Mouse (Mus musculus): ENCODE results near the gene Mapk1ip1l. TPM values are rescaled to one million over a fixed set of nuclear protein-coding genes. Genes with fewer than 3 reads are reported as not detected.
"Not testable (repeated sequence)": the region's sequence is repeated elsewhere in the genome, so short reads cannot be mapped to it uniquely, and the experiment has no call there.

Mapk1ip1l gene
- polyA plus RNA-seq, 1 experiment from 2014 or later = 136 TPM

DNA sequence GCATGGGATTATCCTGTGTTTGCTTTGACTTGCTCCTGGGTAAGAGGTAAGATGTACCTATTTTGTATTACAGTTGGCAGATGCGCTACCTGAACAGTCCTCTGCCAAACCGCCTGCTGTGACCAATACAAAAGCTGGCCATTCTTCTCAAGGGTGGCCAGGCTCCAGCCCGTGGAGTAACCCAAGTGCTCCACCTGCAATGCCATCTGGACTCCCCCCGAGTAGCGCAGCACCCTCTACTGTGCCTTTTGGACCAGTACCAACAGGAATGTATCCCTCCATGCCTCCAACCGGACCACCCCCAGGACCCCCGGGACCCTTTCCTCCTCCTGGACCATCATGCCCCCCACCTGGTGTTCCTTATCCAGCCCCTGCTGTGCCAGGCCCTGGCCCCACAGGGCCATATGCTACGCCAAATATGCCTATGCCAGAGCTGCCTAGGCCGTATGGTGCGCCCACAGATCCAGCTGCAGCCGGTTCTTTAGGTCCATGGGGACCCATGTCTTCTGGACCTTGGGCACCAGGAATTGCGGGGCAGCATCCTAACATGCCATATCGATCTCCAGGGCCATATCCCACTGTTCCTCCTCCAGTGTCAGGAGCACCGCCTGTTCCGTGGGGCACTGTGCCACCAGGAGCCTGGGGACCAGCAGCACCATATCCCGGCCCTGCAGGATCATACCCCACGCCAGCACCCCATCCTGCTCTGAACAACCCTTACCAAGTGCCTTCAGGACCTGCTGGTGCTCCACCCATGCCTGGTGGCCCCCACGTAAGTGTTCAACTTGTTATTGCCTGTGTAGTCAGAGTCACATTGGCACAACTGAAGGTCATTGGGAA is 12.5 kb downstream of the Mapk1ip1l start:
- Histone ChIP-seq H3K9me3 (replicated peaks) (no peaks in the 10 kb centered on the region), H3K27me3 (ENCODE audit: low read depth, poor library complexity, severe bottlenecking) (no peaks in the 10 kb centered on the region), H3K36me3 (peaks cover 91% of the 10 kb centered on the region), H3K27ac (no peak overlapping the region), H3K4me1 (no peaks in the 10 kb centered on the region), H3K4me3 (no peak overlapping the region)
- no peak for DNase-seq (ENCODE audit: low spot score)
- 96% methylated on average over 18 of the region's 18 CpGs for WGBS

DNA sequence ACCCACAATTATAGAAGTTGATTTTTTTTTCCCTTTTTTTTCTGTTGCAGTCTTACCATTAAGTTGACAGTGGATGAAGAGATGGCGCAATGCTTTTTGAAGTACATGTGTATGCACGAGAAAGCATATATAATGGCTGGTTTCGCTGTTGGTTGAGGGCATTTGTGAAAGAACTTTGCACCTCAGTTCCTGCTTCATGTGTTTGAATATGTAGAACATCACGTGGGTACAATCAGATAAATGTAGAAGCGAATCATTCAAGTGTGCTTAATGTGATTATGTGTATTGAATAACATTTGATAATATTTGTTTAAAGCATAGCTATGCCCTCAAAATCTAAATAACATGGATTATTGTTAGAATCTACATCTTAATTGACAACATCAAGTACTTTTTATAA is 21.3 kb downstream of the Mapk1ip1l start:
- no peaks in the 10 kb centered on the region for H3K27me3 ChIP-seq (ENCODE audit: low read depth, poor library complexity, severe bottlenecking)

DNA sequence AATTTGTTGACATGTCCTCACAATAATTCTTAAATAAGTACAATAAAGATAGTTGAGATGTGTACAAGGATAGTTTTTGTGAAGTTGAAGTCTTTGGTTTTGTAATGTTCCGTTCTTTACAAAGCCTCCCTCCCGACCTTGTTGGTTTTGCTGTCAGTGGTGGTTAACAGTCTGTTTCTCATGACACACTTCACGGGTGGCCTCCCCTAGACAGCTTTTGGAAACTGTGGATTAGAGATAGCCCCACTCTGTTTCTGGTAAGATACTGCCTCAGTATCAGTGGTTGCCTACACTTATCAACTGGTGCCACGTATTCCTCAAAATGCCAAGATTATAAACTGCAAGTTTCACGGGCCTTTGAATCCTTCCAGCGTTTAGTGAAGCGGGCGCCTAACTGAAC is 23.5 kb downstream of the Mapk1ip1l start:
- H3K27me3 ChIP-seq (ENCODE audit: low read depth, poor library complexity, severe bottlenecking); H3K27ac ChIP-seq; DNase-seq (ENCODE audit: low spot score); H3K4me1 ChIP-seq; H3K4me3 ChIP-seq; H3K9me3 ChIP-seq (replicated peaks): not testable (repeated sequence)
- H3K36me3 ChIP-seq = peaks cover 66% of the 10 kb centered on the region
- WGBS = 97% methylated on average over 7 of the region's 8 CpGs

More for the DNA sequence above, 21.3 kb downstream of the Mapk1ip1l start:
- Histone ChIP-seq H3K36me3 (peaks cover 80% of the 10 kb centered on the region), H3K27ac (no peak overlapping the region), H3K4me1 (no peaks in the 10 kb centered on the region), H3K9me3 (replicated peaks) (no peaks in the 10 kb centered on the region), H3K4me3 (no peak overlapping the region)
- 96% methylated on average over 5 of the region's 5 CpGs for WGBS
- no peak for DNase-seq (ENCODE audit: low spot score)

DNA sequence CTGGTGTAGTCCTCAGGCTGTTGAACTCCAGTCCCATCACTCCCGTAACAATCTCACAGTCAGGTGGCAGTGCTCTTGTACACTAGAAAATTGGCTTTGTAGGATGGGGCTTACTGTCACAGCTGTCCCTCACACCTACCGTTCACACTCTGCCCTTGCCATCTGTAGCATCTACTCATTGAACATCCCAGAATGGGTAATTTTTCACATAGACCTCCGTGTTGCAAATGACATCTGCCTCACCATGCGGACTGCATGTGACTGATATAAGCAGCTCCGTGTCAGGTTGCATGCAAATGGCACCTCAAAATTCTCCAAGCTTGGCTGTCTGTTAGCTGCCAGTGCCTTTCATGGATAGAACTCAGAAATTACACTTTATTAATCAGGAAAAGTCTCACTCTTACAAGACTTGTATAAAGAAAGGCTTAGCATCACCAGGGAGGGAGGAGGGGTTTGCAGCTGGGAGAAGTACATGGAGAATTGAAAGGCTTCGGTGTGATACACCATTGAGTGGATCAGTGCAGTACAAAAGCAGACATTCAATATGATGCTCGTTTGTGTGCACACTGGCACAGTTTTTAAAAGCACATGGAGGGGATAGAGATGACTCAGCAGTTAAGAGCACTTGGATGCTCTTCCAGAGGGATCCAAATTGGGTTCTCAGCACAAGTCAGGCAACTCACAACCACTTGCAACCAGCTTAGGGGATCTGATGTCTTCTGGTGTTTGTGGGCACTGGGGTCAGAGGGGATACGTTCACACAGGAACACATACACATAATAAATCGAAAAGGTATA is 28.1 kb downstream of the Mapk1ip1l start:
- Histone ChIP-seq H3K27ac (no peak overlapping the region), H3K36me3 (peaks cover 27% of the 10 kb centered on the region), H3K27me3 (ENCODE audit: low read depth, poor library complexity, severe bottlenecking) (no peaks in the 10 kb centered on the region), H3K4me1 (0 out of 2 replicates have a peak, but pooled peaks cover 3% of the 10 kb centered on the region), H3K4me3 (no peak overlapping the region), H3K9me3 (replicated peaks) (no peaks in the 10 kb centered on the region)
- 91% methylated on average over 9 of the region's 9 CpGs for WGBS
- DNase-seq (ENCODE audit: low spot score) = no peak

DNA sequence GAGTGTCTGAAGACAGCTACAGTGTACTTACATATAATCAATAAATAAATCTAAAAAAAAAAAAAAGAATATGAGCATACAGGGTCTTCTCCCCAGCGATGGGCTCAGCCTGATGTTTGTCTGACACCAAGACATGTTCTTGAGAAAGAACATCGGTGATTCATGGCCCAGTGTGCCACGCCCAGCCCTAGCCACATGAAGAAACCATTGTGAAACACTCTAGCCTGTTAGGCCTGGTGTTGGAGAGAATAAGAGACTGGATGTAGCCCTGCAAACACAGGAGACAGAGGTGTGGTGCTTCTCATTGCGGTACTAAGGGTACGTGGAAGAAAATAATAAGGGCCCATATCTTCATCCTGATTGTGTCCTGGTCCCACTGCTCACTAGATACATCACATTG is 29.3 kb downstream of the Mapk1ip1l start:
- H3K27ac ChIP-seq = no peak overlapping the region
- H3K4me3 ChIP-seq = no peak overlapping the region
- H3K27me3 ChIP-seq (ENCODE audit: low read depth, poor library complexity, severe bottlenecking) = no peaks in the 10 kb centered on the region
- peaks cover 12% of the 10 kb centered on the region for H3K4me1 ChIP-seq
- DNase-seq (ENCODE audit: low spot score) = no peak
- WGBS = 95% methylated on average over 5 of the region's 5 CpGs
- peaks cover 23% of the 10 kb centered on the region for H3K36me3 ChIP-seq
- H3K9me3 ChIP-seq (replicated peaks) = no peaks in the 10 kb centered on the region

DNA sequence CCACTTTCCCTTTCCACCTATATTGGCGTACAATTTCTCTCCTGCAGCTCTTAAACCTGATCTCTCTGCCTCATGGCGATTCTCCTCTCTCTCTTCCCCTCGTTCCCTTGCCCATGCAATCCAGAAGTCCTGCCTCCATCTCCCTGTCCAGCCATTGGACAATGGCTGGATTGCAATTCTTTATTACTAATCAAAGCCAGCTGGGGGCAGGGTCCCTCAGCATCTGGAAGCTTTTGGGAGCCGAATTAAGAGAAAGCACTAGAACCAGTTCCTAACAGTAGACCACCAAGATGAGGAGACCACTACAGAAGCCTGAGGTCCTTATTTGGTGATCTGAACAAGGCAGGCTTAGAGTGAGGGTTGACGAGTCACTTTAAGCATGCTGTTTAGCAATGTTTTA is 33.9 kb downstream of the Mapk1ip1l start:
- Histone ChIP-seq H3K4me3 (no peak overlapping the region), H3K36me3 (no peaks in the 10 kb centered on the region), H3K9me3 (replicated peaks) (no peaks in the 10 kb centered on the region), H3K27me3 (ENCODE audit: low read depth, poor library complexity, severe bottlenecking) (no peaks in the 10 kb centered on the region), H3K4me1 (peaks cover 12% of the 10 kb centered on the region), H3K27ac (peak overlapping the region; percentile 69)
- WGBS = 34% methylated on average over 5 of the region's 5 CpGs
- peak; percentile 45 for DNase-seq (ENCODE audit: low spot score)

DNA sequence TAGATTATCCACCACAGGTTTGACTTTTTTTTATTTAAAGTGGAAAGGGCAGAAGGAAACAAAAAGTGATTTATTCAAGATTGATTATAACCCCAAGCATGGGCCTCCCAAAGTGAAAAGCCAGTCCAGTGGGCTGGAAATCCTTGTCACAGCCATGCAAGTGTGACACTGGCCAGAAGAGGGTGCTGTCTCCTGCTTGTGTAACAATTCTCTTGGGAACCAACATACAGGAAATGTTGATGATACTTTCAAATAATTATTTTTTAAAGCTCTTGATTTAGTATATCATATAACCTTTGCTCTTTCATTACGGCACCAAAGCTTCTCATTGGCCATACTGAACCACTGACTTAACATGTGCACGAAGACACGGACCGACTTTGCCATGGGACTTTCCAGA is 36.8 kb downstream of the Mapk1ip1l start:
- peaks cover 9% of the 10 kb centered on the region for H3K4me1 ChIP-seq
- WGBS = 82% methylated on average over 4 of the region's 4 CpGs
- no peaks in the 10 kb centered on the region for H3K9me3 ChIP-seq (replicated peaks)
- peak; percentile 49 for DNase-seq (ENCODE audit: low spot score)
- H3K27me3 ChIP-seq (ENCODE audit: low read depth, poor library complexity, severe bottlenecking) = no peaks in the 10 kb centered on the region
- no peaks in the 10 kb centered on the region for H3K36me3 ChIP-seq
- no peak overlapping the region for H3K27ac ChIP-seq
- no peak overlapping the region for H3K4me3 ChIP-seq

DNA sequence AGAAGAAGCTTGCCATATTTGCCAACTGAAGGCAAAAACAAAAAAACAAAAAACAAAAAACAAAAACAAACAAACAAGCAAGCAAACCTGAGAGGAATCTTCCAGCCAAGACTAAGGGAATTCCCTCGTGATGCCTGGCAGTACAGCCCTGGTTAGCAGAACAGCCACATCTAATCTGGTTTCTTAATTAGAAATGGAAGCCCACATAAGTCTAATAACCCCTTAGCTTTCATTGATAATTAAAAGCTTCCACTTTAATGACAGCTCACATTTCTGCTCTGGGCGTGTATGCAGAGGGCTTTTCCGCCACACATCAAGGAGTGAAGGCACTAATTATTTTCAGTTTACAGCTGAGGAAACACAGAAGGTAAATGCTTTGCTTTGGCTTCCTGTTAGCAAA is 37.2 kb downstream of the Mapk1ip1l start:
- Histone ChIP-seq H3K27me3 (ENCODE audit: low read depth, poor library complexity, severe bottlenecking) (no peaks in the 10 kb centered on the region), H3K9me3 (replicated peaks) (no peaks in the 10 kb centered on the region), H3K27ac (no peak overlapping the region), H3K4me3 (no peak overlapping the region), H3K4me1 (peaks cover 9% of the 10 kb centered on the region), H3K36me3 (no peaks in the 10 kb centered on the region)
- 64% methylated on average over 3 of the region's 3 CpGs for WGBS
- no peak for DNase-seq (ENCODE audit: low spot score)

DNA sequence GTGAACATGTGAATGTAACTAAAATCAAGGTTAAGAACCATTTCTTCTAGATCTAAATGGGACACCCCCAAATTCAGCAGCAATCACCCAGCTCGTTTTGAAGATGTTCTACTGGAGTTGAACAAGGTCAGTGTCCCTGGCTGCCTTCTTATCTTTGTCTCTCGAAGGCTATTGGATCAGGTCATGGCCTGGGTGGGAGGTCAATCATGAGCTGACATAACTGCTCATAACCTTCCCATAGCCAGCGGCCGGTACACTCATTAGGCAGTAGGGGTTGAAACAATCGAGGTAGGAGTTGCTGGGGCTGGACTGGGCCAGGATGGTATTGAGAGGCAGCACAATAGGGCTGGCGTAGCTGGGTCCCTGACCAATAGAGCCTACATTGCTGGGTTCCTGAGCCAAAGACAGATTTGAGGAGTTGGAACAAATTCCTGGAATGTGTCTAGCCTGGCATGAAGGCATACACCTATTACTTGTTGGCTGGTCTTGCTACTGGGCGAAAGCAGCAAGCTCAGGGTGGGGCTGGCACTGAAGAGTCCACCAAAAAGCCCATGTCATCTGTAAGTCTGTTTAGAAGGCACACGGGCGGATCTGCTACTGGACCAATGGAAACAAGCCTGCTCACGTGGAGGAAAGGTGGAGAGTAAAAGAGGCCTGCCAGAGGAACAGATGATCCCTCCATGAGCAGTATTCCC is 42.3 kb downstream of the Mapk1ip1l start:
- Histone ChIP-seq H3K4me1 (no peaks in the 10 kb centered on the region), H3K9me3 (replicated peaks) (no peaks in the 10 kb centered on the region), H3K4me3 (no peak overlapping the region), H3K36me3 (no peaks in the 10 kb centered on the region), H3K27me3 (ENCODE audit: low read depth, poor library complexity, severe bottlenecking) (no peaks in the 10 kb centered on the region), H3K27ac (no peak overlapping the region)
- WGBS = 88% methylated on average over 10 of the region's 10 CpGs
- no peak for DNase-seq (ENCODE audit: low spot score)

DNA sequence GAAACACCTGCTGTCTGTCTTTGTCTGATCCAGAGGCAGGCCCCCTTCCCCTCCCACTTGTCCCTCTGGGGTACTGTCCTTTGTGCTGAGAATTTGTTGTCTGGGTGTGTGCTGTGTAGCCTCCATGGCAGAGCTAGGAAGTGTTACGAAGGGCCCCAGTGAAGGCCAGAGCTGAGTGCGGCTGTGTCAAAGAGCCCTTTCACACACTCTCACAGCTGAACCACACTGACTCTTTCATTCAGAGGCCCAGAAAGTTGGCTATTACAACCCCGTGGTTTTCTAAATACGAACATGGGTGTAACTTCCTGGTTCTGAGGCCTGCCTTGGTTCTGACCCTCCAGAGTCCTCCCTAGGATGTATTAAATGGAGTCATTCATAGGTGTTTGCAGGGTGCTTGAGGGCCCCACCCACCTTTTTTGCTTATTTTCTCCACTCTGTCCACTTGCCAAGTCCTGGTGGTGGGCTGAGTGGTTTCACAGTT is 43.8 kb downstream of the Mapk1ip1l start:
- Histone ChIP-seq H3K27me3 (ENCODE audit: low read depth, poor library complexity, severe bottlenecking) (no peaks in the 10 kb centered on the region), H3K4me3 (no peak overlapping the region), H3K9me3 (replicated peaks) (no peaks in the 10 kb centered on the region), H3K36me3 (no peaks in the 10 kb centered on the region), H3K27ac (no peak overlapping the region), H3K4me1 (no peaks in the 10 kb centered on the region)
- 82% methylated on average over 4 of the region's 4 CpGs for WGBS
- no peak for DNase-seq (ENCODE audit: low spot score)

DNA sequence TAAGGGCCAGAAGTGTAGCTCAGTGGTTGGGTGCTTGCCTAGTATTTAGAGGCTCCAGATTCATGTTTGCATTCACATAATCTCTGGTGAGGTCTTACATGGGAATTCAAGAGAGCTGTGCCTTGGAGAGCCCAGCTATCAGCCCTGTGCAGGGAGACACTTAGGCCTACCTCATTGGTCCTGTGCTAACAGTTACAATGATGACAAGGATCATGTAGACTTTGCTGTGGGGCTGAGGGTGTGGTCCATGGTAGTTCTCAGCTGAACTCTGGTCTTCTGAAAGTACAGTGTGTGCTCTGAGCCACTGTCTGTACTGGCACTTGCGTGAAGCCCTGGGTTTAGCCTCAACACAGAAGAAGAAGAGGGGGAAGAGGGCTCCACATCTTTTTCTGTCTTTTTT is 48.6 kb downstream of the Mapk1ip1l start:
- Histone ChIP-seq H3K4me1 (no peaks in the 10 kb centered on the region), H3K9me3 (replicated peaks) (no peaks in the 10 kb centered on the region), H3K4me3 (no peak overlapping the region), H3K27me3 (ENCODE audit: low read depth, poor library complexity, severe bottlenecking) (no peaks in the 10 kb centered on the region), H3K27ac (no peak overlapping the region), H3K36me3 (no peaks in the 10 kb centered on the region)
- 91% methylated on average over 1 of the region's 1 CpGs for WGBS
- no peak for DNase-seq (ENCODE audit: low spot score)

DNA sequence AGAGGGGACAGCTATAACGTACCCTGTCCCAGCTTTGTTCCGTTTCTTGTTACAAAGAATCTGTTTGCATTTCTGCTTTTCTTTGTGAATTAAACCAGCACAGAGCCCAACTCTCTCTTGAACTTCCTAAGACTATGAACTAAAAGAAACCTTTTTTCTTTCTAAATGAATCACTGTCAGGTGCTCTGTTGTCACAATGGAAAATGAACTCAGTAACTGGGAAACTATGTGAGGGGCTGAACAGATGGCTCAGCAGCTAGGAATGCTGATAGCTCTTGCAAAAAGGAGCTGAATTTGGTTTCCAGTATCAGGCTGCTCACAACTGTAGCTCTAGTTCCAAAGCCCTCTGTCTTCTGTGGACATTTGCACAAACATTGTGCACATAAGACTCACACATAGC is 52.9 kb downstream of the Mapk1ip1l start:
- H3K27ac ChIP-seq = no peak overlapping the region
- no peaks in the 10 kb centered on the region for H3K4me1 ChIP-seq
- H3K9me3 ChIP-seq (replicated peaks) = no peaks in the 10 kb centered on the region
- H3K4me3 ChIP-seq = no peak overlapping the region
- 95% methylated on average over 2 of the region's 2 CpGs for WGBS
- no peaks in the 10 kb centered on the region for H3K27me3 ChIP-seq (ENCODE audit: low read depth, poor library complexity, severe bottlenecking)
- no peaks in the 10 kb centered on the region for H3K36me3 ChIP-seq
- no peak for DNase-seq (ENCODE audit: low spot score)

DNA sequence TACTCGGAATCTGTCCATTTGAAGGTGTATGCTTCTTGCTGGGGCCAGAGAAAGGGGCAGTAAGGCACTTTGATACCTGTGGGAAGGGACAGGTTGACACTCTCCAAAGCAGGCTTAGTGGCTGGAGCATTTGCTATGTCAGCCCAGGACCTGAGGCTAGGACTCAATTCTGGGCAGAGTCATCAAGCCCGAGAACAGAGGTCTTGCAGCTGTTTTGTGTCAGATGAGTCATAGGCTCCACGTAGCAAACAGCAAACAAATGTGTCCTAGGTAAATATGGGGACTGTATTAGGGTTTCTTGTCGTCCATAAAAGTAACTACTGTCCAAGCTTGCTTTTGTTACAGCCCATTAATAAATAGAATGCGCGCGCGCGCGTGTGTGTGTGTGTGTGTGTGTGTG is 54.2 kb downstream of the Mapk1ip1l start:
- H3K36me3 ChIP-seq = no peaks in the 10 kb centered on the region
- H3K9me3 ChIP-seq (replicated peaks) = no peaks in the 10 kb centered on the region
- no peak overlapping the region for H3K27ac ChIP-seq
- H3K27me3 ChIP-seq (ENCODE audit: low read depth, poor library complexity, severe bottlenecking) = no peaks in the 10 kb centered on the region
- no peak overlapping the region for H3K4me3 ChIP-seq
- 91% methylated on average over 10 of the region's 10 CpGs for WGBS
- DNase-seq (ENCODE audit: low spot score) = no peak
- H3K4me1 ChIP-seq = no peaks in the 10 kb centered on the region
